Mouse (Mus musculus): Measurements from ENCODE around the gene Fam198b. TPM values are rescaled to one million over a fixed set of nuclear protein-coding genes. Genes with fewer than 3 reads are reported as not detected.

Fam198b gene
- polyA plus RNA-seq, 1 experiment: 3.0 TPM

GRCm38 (mm10) chr3:79884761-79885189 lies 442 bp downstream of the Fam198b start:
- DNase-seq (ENCODE audit: extremely low spot score in 1 of 2, low spot score in 1 of 2): peak; percentile 50 to 86

- no peak for DNase-seq (ENCODE audit: extremely low spot score in 1 of 2, low spot score in 1 of 2)
Measured at GRCm38 (mm10) chr3:79885686-79886356, 1.5 kb downstream of the Fam198b start.

GRCm38 (mm10) chr3:79886357-79887091 lies 2.2 kb downstream of the Fam198b start:
- no peak for DNase-seq (ENCODE audit: extremely low spot score in 1 of 2, low spot score in 1 of 2)

- DNase-seq (ENCODE audit: extremely low spot score in 1 of 2, low spot score in 1 of 2): no peak
Measured at GRCm38 (mm10) chr3:79887161-79887855, 3.0 kb downstream of the Fam198b start.

DNA sequence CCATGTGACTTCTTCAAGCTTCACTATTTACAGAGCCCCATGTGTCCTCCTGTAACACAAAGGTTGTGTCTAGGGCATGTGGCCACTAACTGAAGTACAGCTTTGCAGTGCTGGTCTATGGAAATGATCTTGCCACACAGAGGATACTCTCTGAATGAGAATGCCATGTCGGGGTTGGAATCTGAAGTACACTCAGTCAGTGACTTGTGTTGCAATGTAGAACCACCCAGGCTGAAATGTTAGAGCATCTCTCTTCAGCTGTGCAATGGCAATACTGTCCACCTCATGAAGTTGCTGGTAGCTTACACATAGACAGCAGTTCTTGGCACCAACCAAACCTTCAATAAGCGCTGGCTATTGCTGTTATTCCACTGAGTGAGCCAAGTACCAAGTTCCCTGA lies 3.6 kb downstream of the Fam198b start:
- DNase-seq (ENCODE audit: extremely low spot score in 1 of 2, low spot score in 1 of 2): no peak

DNA sequence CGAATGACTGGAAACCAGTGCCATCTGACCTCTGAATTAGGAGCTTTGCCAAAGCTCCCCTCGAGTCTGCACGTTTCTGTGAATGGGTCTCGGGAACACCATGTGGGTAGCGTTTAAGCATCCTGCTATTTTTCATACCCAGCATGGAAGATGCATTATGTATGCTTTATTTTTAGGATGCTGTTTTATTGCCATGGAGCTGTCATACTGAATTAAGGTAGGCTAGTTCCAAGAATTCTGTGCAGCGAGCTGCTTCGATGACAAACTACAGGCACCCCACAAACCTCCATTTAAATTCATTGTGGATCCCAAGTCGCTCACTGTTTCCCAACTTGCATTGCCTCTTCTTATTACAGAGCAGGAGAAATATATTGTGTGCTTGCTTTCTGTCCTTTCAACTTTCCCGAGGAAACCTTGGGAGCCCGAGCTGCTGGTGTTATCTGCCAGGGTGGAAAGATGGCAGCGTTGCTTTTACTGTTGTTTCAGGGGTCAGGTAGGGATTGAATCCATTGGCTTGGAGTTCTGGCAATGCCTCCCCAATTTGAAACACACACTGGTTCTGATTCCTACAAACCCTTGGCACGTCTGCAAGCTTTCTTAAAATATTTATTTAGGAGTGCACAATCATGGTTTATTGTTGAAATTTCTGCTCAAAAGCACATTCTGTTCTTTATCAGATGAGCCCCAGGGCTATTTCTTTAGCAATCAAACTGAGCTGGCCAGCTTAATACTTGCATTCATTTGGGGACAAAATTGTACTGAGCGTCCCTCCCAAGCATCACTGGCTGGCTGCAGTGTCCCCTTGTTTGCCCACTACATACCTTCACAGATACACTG lies 13.4 kb downstream of the Fam198b start:
- DNase-seq (ENCODE audit: extremely low spot score in 1 of 2, low spot score in 1 of 2): peak in 1 of 2 experiments; percentile 48

DNA sequence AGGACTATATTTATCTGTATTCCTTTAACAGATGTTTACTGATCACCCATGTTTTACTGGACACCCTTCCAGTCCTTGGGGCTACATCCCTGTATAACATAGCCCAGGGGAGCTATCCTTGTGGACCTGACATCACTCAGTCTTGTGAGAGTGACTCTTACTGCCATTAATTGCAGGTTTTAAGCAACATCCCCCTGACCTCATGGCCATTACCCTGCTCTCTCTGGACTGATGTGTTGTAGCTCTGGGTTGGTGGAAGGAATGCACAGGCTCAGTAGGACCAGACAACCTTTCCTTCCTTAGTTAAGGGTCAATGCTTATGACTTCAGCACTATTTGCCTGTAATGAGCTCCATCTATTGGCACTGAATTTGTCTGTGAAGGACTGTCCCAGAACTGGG lies 14.2 kb downstream of the Fam198b start:
- DNase-seq (ENCODE audit: extremely low spot score in 1 of 2, low spot score in 1 of 2): no peak

DNA sequence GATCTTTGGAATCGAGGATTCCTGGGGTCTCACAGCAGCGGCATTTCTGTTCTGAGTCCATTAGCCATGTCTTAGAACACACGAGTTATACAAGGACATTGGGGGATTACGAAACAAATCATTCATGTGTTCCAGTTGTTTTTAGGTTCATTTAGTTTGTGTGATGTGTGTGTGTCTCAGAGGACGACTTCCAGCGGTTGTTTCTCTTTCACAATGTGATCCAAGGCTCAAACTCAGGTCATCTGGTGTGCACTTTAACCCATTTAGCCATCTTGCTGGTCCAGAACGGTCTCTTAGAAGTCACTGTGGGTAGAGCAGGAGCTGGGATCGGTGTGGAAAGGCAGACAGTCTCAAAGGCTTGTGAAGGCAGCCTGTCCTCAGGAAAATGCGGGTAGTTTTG lies 15.6 kb downstream of the Fam198b start:
- no peak for DNase-seq (ENCODE audit: extremely low spot score in 1 of 2, low spot score in 1 of 2)

- DNase-seq (ENCODE audit: extremely low spot score in 1 of 2, low spot score in 1 of 2): no peak
Measured at GRCm38 (mm10) chr3:79900502-79900901, 16.2 kb downstream of the Fam198b start.

DNA sequence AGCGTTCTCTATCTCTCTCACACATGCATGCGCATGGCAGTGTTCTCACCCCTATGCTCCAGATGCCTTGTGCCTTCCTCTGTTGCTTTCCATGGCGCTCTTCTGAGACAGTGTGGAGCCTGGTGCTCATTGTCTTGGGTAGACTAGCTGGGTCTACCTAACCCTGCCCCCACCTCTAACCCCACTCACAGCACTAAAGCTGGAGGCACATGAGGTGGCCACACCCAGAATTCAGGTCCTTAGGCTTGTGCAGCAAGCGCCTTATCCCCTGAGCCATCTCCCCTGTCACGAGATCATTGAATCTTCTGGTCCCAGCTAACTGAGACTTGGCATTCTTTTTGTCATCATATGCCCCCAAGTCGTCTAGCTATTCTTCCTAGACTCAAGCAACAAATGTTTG lies 17.0 kb downstream of the Fam198b start:
- no peak for DNase-seq (ENCODE audit: extremely low spot score in 1 of 2, low spot score in 1 of 2)

GRCm38 (mm10) chr3:79901734-79902133 lies 17.4 kb downstream of the Fam198b start:
- no peak for DNase-seq (ENCODE audit: extremely low spot score in 1 of 2, low spot score in 1 of 2)

DNA sequence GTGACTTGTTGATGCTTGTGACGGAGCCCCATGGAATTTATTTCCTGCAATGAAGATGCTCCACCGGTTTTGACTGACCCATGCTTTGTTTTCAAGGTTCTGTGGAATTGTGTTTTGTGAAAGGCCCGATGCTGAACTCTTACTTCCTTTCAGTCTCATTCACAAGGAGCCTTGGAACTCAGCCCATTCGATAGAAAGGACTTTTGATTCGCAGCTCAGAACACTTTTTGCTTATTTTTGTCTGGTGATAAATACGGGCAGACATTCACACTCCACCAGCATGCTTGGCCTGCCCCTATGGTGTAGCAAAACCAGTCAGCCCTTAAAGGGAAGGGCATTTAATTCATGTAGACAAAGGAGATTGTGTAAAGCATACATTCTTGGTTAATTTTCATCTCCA lies 19.5 kb downstream of the Fam198b start:
- DNase-seq (ENCODE audit: extremely low spot score in 1 of 2, low spot score in 1 of 2): no peak

- no peak for DNase-seq (ENCODE audit: extremely low spot score in 1 of 2, low spot score in 1 of 2)
Measured at GRCm38 (mm10) chr3:79904238-79904757, 20.0 kb downstream of the Fam198b start.

DNA sequence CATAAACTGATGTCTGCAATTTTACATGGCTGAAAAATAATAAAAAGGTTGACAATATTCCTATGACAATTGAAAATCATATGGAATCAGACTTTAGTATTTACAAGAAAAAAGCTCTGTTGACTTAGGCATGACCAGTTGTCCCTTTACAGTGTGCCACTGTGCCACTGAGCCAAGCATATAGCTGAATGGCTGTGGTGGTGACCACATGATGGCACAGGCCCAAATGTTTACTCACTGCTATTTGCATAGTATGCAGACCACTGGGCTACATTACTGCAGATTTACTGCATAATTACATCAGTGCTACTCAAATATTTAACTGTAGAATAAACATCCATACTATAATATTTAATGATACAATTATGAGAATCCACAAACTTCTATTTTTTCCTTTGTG lies 21.1 kb downstream of the Fam198b start:
- no peak for DNase-seq (ENCODE audit: extremely low spot score in 1 of 2, low spot score in 1 of 2)

- no peak for DNase-seq (ENCODE audit: extremely low spot score in 1 of 2, low spot score in 1 of 2)
Measured at GRCm38 (mm10) chr3:79906250-79907045, 22.1 kb downstream of the Fam198b start.

DNA sequence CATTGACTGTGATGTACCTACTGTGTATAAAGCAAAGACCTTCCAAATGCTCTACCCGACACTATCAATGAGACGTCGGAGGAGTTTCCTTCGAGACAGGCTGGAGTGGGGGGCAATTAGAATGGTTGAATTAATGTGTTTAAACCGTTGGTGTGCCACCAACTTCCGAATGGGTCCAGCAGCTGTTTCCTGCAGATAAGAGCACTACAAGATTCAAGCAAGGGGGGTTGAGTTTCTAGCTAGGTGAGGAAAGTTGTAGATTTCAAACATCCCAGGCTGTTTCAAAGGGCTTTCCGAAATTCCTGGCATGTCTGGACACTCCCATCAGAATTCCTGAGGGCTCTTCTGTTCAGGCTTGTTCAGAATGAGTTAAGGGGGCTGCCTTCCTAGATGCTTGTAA lies 22.9 kb downstream of the Fam198b start:
- no peak for DNase-seq (ENCODE audit: extremely low spot score in 1 of 2, low spot score in 1 of 2)

- no peak for DNase-seq (ENCODE audit: extremely low spot score in 1 of 2, low spot score in 1 of 2)
Measured at GRCm38 (mm10) chr3:79910375-79911141, 26.2 kb downstream of the Fam198b start.

DNA sequence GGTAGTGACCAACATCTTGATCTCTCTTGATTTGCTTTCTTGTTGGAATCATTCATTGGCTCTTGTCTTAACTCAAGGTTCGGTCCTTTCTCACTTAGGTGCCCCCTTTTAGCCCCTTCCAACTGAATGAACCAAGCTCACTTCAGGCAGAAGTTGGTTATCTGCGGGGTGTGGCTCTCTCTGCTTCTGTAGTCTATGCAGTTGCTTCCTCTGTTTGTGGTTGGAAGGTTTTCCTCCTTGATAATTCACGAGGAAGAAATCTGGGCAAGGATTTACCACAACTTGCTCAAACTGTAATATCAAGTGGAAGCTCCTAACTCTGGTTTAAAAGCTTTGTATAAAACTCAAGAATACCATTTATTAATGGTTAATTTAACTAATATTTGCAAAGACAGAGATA lies 26.8 kb downstream of the Fam198b start:
- no peak for DNase-seq (ENCODE audit: extremely low spot score in 1 of 2, low spot score in 1 of 2)

GRCm38 (mm10) chr3:79914012-79914411 lies 29.7 kb downstream of the Fam198b start:
- no peak for DNase-seq (ENCODE audit: extremely low spot score in 1 of 2, low spot score in 1 of 2)

Measured in frontal cortex, adult 2 months (tissue).